Mouse (Mus musculus): Measurements from ENCODE around the gene Fkbp6.

DNA sequence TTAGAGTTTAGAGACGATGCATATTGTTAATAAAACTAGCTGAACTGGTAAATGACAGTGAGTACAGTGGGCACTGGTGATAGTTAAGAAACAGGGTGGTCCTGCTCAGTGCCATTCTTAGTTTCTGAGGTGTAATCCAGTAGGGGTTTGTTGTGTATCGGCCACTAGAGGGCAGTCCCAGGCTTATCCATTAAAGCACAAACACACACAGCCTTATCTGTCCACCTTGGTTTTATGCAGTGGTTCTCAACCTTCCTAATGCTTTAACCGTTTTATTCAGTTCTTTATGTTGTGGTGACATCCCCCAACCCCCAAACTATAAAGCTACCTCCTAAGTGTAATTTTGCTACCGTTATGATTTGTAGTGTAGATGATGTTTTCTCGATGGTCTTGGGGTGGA is 46.0 kb upstream of the Fkbp6 start:
- TF ChIP-seq CTCF (IDR thresholded peaks at IDR 0.05; ENCODE audit: borderline replicate concordance, extremely low read depth, insufficient read depth, insufficient read length) (peak; percentile 64; the same call in 1 of the 2 replicates), POLR2A (IDR thresholded peaks at IDR 0.05; ENCODE audit: borderline replicate concordance, extremely low read depth, insufficient read depth, insufficient read length, poor library complexity, severe bottlenecking) (no peak)

Data from brain, embryonic 14.5 days (tissue).